Mouse (Mus musculus) CH12F3 (cell line): Measurements from ENCODE around the gene Arhgef7.
"Not testable (repeated sequence)": the region's sequence is repeated elsewhere in the genome, so short reads cannot be mapped to it uniquely, and the experiment has no call there.

ENCODE experiments used
- in situ Hi-C: fragments of 300-500 bp; cut with MboI; formaldehyde crosslinking; loops from 2 replicates; pipeline ENCODE4 v1.14.3; 2020; ENCODE audit warnings: low sequenced_read_pairs

Gene Arhgef7

GRCm38 (mm10) chr8:11831174-11831573 is 103.7 kb downstream of the Arhgef7 start:
- in situ Hi-C loops: no loop called here

GRCm38 (mm10) chr8:11831939-11832338 is 104.4 kb downstream of the Arhgef7 start:
- in situ Hi-C loops: no loop called here

- in situ Hi-C loops: no loop called here
These were observed 105.6 kb downstream of the Arhgef7 start for GRCm38 (mm10) chr8:11833157-11833556.

GRCm38 (mm10) chr8:11834200-11834599 is 106.7 kb downstream of the Arhgef7 start:
- in situ Hi-C loops: no loop called here

- in situ Hi-C loops: no loop called here
These were observed 107.2 kb downstream of the Arhgef7 start for GRCm38 (mm10) chr8:11834691-11835090.

- in situ Hi-C loops: no loop called here
These were observed 112.7 kb downstream of the Arhgef7 start, which contains the start of gene Tex29 for GRCm38 (mm10) chr8:11840174-11840573. Gene Tex29 (plus strand): TSS chr8:11840474.

GRCm38 (mm10) chr8:11841571-11841970 is 114.0 kb downstream of the Arhgef7 start:
- in situ Hi-C loops: no loop called here

- in situ Hi-C loops: no loop called here
These were observed 115.2 kb downstream of the Arhgef7 start for GRCm38 (mm10) chr8:11842757-11843156.

GRCm38 (mm10) chr8:11843677-11844315 is 116.3 kb downstream of the Arhgef7 start:
- in situ Hi-C loops: no loop called here

GRCm38 (mm10) chr8:11844316-11844685 is 116.8 kb downstream of the Arhgef7 start:
- in situ Hi-C loops: no loop called here

- in situ Hi-C loops: no loop called here
These were observed 119.3 kb downstream of the Arhgef7 start for GRCm38 (mm10) chr8:11846807-11847206.

GRCm38 (mm10) chr8:11867832-11868231 is 140.3 kb downstream of the Arhgef7 start:
- in situ Hi-C loops: no loop called here

- in situ Hi-C loops: not testable (repeated sequence)
These were observed 146.7 kb downstream of the Arhgef7 start for GRCm38 (mm10) chr8:11874227-11874626.

- in situ Hi-C loops: no loop called here
These were observed 157.1 kb downstream of the Arhgef7 start for GRCm38 (mm10) chr8:11884646-11885045.
